Mouse (Mus musculus) liver, embryonic 18 days (tissue): ENCODE results near the gene Olfr955. TPM values are rescaled to one million over a fixed set of nuclear protein-coding genes. Genes with fewer than 3 reads are reported as not detected.

ENCODE experiments used
- polyA plus RNA-seq: library from polyadenylated mRNA; depleted of rRNA; stranded (reverse); fragments of >200 nt; gene quantifications from 2 replicates; pipeline ENCODE4 v1.2.3, GENCODE M21; 2012; rRNA removed

The Olfr955 gene
- not detected in 2 replicates for polyA plus RNA-seq

DNA sequence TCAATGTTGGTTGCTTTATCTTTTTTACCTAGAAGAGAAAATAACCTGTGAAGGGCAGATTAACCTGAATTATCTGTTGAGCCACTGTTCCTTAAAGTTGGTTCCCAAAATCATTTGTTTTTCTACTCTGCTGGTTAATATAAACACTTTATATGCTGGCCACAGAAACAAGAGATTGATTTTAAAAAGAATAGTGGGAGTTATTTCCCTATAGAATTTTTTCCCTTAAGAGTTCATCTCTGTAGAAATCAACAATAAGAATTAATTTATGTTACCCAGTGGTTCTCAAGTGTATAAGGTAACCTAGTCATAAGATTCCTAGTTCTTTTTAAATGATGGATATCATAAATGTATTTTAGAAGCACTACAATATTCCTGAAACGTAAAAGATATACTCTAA is at the start of gene Olfr955:
Gene Olfr955 (minus strand): TSS at position 101 of the 400 bp plus-strand sequence.

DNA sequence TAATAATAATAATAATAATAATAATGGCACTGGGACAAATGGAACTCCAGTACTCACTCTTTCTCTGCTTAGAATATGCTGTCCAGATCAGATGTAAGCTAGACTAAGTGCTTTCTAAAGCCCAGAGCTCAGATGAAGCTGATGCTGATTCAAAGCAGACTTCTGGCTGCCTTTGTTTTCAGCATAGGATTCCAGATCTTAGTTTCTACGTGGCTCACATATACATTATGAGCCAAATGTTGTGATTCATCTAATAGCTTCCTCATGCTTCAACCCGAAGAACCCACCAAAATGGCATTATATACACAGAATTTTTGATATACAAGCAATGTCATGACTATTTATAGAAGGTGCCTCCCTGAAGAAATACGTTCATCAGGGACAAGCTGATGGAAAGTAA is 43.8 kb upstream of the Olfr955 start, which contains the start of gene Olfr957:
Gene Olfr957 (minus strand): TSS at position 279 of the 400 bp plus-strand sequence.

DNA sequence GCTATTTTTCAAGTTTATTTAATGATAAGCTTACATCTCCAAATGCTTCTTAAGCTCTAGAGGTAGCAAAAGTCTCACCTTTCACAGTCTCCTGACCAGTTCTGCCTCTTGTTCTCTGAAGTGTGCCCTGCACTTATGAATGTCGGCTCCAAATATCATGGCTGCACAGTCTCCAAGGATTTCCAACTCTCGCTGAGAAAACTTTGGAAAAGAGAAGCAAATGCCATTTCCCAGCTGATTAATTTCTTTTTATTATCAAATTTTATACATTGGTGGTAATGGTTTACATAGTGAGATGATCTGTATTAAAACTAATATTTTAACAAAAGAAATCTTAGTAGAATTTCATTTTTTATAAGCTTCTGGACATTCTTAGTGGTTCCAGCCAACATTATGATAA is 22.2 kb upstream of the Olfr955 start, which contains the start of gene Olfr44:
Gene Olfr44 (minus strand): TSS at position 101 of the 400 bp plus-strand sequence.

DNA sequence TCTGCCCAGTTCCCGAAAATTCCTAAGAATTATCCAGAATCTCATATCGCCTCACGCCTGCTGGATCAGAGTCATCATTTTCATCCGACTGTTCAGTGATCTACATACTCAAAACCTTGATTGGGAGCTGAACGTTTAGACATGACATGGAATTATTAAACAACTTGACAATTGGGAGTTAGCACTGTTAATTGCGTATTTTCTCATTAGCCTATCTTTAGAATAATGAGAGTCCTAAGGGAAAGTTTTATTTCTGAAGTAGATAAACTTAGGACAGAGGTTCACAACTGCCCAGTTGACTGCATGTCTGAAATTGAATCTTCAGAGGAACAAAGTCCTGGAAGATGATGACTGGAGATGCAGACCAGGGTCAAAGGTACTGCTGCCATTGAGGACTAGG is 15.3 kb downstream of the Olfr955 start, which contains the start of gene Olfr954:
Gene Olfr954 (plus strand): TSS at position 301 of the 400 bp plus-strand sequence.

DNA sequence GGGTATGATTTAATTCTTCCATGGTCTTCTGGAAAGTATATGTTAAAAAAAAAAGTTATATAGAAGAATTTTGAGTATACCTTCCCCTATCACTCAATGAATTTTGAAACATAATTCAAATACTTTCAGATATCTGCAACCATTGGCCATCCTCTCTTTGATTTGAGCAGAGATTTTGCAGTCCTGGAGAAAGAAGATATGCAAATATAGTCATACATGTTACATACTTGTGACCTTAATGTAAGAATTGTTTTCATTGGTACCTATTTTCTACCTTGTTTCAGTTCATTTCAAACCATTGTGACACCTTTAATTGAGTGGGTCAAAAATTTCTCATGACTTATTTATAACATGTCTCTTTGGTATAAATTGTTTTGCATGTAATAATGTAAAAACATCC is 44.7 kb downstream of the Olfr955 start, which contains the start of gene Olfr952:
Gene Olfr952 (minus strand): TSS at position 101 of the 400 bp plus-strand sequence.

Other genes with a start within 250 kb of the Olfr955 start
- gene Olfr1537, start 221.9 kb downstream of the Olfr955 start, polyA plus RNA-seq, result not detected in 2 replicates
- gene Olfr945, start 195.1 kb downstream of the Olfr955 start, polyA plus RNA-seq, result not detected in 2 replicates
- not detected in 2 replicates for gene Olfr948, start 145.9 kb downstream of the Olfr955 start, polyA plus RNA-seq
- not detected in 2 replicates for gene Olfr951, start 84.5 kb downstream of the Olfr955 start, polyA plus RNA-seq
- gene Olfr952, start 44.8 kb downstream of the Olfr955 start, polyA plus RNA-seq, result not detected in 2 replicates
- not detected in 2 replicates for gene Olfr954, start 15.2 kb downstream of the Olfr955 start, polyA plus RNA-seq
- gene Olfr44, start 22.1 kb upstream of the Olfr955 start, polyA plus RNA-seq, result not detected in 2 replicates
- not detected in 2 replicates for gene Olfr957, start 43.9 kb upstream of the Olfr955 start, polyA plus RNA-seq
- gene Olfr958, start 82.1 kb upstream of the Olfr955 start, polyA plus RNA-seq, result not detected in 2 replicates
- not detected in 2 replicates for gene Olfr959, start 103.6 kb upstream of the Olfr955 start, polyA plus RNA-seq
- gene AW551984, start 132.5 kb upstream of the Olfr955 start, polyA plus RNA-seq, result 0.91 and 1.0 TPM in 2 replicates
- gene Olfr148, start 138.7 kb upstream of the Olfr955 start, polyA plus RNA-seq, result not detected in 2 replicates
- not detected in 2 replicates for gene Olfr960, start 149.4 kb upstream of the Olfr955 start, polyA plus RNA-seq
- gene Olfr961, start 173.1 kb upstream of the Olfr955 start, polyA plus RNA-seq, result not detected in 2 replicates
- not detected in 2 replicates for gene Olfr963, start 195.3 kb upstream of the Olfr955 start, polyA plus RNA-seq
- not detected in 2 replicates for gene Olfr149, start 235.2 kb upstream of the Olfr955 start, polyA plus RNA-seq
- gene Olfr965, start 239.4 kb upstream of the Olfr955 start, polyA plus RNA-seq, result not detected in 2 replicates